Mouse (Mus musculus) midbrain, embryonic 11.5 days (tissue): ENCODE results near the gene Cops7b. TPM values are rescaled to one million over a fixed set of nuclear protein-coding genes. Genes with fewer than 3 reads are reported as not detected.

ENCODE experiments used
- ATAC-seq: fragments of 200-750 bp; cut with Nextera tagmentation; 2 replicates; pipeline ENCODE4 v1.8.0; 2017; ENCODE audit warnings: moderate TSS enrichment, moderate library complexity; ENCODE audit not compliant: low FRiP score
- DNase-seq: peaks from one replicate; pipeline ENCODE4 v3.0.0; 2015; ENCODE audit warnings: low spot score; ENCODE audit errors: missing footprints
- H3K27ac ChIP-seq: fragments of 300-500 bp; sonication (generic); 2 replicates; pipeline ENCODE4 v1.5.1; 2014; ENCODE audit warnings: low read depth, low read length
- H3K27me3 ChIP-seq: fragments of 300-500 bp; sonication (generic); 2 replicates; pipeline ENCODE4 v1.6.1; 2014; ENCODE audit warnings: mild to moderate bottlenecking, low read length, moderate library complexity, mixed read lengths; ENCODE audit not compliant: control insufficient read depth, insufficient read depth
- H3K36me3 ChIP-seq: fragments of 300-500 bp; sonication (generic); 2 replicates; pipeline ENCODE4 v1.6.1; 2014; ENCODE audit warnings: mild to moderate bottlenecking, low read length, moderate library complexity, mixed read lengths; ENCODE audit not compliant: control insufficient read depth, insufficient read depth
- H3K4me1 ChIP-seq: fragments of 300-500 bp; sonication (generic); 2 replicates; pipeline ENCODE4 v1.6.1; 2014; ENCODE audit warnings: low read length; ENCODE audit not compliant: control insufficient read depth, insufficient read depth
- H3K4me2 ChIP-seq: fragments of 300-500 bp; sonication (generic); 2 replicates; pipeline ENCODE4 v1.6.1; 2014; ENCODE audit warnings: mild to moderate bottlenecking, moderate library complexity
- H3K4me3 ChIP-seq: fragments of 300-500 bp; sonication (generic); 2 replicates; pipeline ENCODE4 v1.5.1; 2014; ENCODE audit warnings: low read depth, low read length
- H3K9ac ChIP-seq: fragments of 300-500 bp; sonication (generic); 2 replicates; pipeline ENCODE4 v1.6.1; 2014; ENCODE audit warnings: low read length
- H3K9me3 ChIP-seq: fragments of 300-500 bp; sonication (generic); 2 replicates; pipeline ENCODE4 v1.6.1; 2016; ENCODE audit warnings: low read length; ENCODE audit not compliant: control insufficient read depth
- WGBS: fragments of 180-500 bp; shearing (Covaris S2); extraction: QIAGEN DNeasy Blood & Tissue Kit; methylation state at CpG from one replicate; pipeline ENCODE4 v1.1.7; 2014; 5-methylcytosine and 5-hydroxymethylcytosine counted together
- polyA plus RNA-seq: library from polyadenylated mRNA; unstranded; fragments of >200 nt; fragmentation: Nextera tagmentation; extraction: Ambion mirVana; gene quantifications from 2 replicates; pipeline ENCODE4 v1.2.1, GENCODE M21; 2014

Cops7b gene
- polyA plus RNA-seq, 1 experiment from 2014 or later: 54.1 TPM

DNA sequence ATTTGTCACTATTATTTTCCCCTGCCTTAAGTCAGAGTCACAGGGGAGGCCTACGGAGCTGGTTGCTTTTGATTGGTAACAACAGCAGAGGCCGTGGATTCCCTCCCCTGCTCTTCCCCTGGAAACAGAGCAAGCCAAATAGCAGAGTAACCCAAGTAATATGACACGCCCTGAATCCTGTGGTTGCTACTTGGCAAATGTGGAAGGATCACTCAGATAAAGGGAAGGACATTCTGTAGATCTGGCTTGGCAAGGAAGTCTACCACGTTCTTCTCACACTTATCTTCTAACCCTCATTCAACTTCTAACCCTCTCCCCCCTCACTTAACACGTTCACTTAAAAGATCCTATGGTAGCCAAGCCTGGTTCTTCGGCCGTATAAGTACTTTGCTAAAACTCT is 24.8 kb upstream of the Cops7b start:
- no peak overlapping the region for H3K27ac ChIP-seq
- H3K9ac ChIP-seq: no peak overlapping the region
- no peak overlapping the region for H3K4me3 ChIP-seq
- no peaks in the 10 kb centered on the region for H3K4me1 ChIP-seq
- no peaks in the 10 kb centered on the region for H3K36me3 ChIP-seq
- no peak overlapping the region for H3K4me2 ChIP-seq
- DNase-seq: no peak
- ATAC-seq: no peak
- 87% methylated on average over 7 of the region's 7 CpGs for WGBS
- H3K9me3 ChIP-seq: no peaks in the 10 kb centered on the region
- no peaks in the 10 kb centered on the region for H3K27me3 ChIP-seq

DNA sequence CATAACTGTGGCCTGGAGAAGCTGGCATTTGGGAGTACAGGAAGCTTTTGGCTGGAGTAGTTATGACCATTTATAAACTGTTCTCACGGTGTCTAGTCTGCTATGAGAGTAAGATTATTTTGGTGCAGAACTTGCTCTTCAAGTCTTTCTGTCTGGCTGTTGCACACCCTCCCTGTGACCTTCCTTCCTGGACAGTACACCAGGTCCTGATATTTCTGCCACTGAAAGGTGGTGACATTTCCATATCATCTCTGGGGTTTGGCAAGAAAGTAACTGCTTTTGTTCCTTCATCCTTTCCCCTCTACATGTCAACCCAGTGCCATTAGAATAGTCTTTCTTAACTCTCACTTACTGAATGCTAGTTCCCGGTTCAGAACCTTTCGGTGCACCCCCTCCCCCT is 23.5 kb upstream of the Cops7b start:
- ATAC-seq (no peak), DNase-seq (no peak)
- Histone ChIP-seq H3K9ac (no peak overlapping the region; the same call in 1 of the 2 replicates), H3K36me3 (no peaks in the 10 kb centered on the region), H3K27ac (no peak overlapping the region), H3K4me2 (no peak overlapping the region), H3K27me3 (no peaks in the 10 kb centered on the region), H3K9me3 (no peaks in the 10 kb centered on the region), H3K4me1 (no peaks in the 10 kb centered on the region), H3K4me3 (no peak overlapping the region)
- 93% methylated on average over 3 of the region's 3 CpGs for WGBS

- H3K9ac ChIP-seq: no peak overlapping the region
- 95% methylated on average over 2 of the region's 2 CpGs for WGBS
- ATAC-seq: no peak
- DNase-seq: no peak
- H3K4me2 ChIP-seq: no peak overlapping the region
- no peak overlapping the region for H3K4me3 ChIP-seq
- no peaks in the 10 kb centered on the region for H3K36me3 ChIP-seq
- H3K9me3 ChIP-seq: no peaks in the 10 kb centered on the region
- no peak overlapping the region for H3K27ac ChIP-seq
- H3K4me1 ChIP-seq: no peaks in the 10 kb centered on the region
- no peaks in the 10 kb centered on the region for H3K27me3 ChIP-seq
Measured at GRCm38 (mm10) chr1:86562663-86563062, 20.0 kb upstream of the Cops7b start.

DNA sequence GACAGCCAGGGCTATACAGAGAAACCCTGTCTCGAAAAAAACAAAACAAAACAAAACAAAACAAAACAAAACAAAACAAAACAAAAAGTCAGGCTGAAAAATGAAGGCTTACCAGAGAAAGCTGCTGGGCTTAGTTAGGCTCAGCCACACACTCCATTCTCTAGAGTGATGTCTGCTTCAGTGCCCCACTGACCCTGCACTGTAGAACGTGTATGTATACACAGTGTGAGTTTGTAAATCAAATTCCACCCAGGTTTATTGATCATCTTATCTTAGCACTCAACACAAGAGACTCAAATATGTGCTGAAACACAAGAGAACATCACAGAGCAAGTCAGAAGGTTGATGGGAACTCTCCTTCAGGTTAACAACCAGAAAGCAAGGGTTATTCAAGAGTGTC is 14.3 kb upstream of the Cops7b start:
- DNase-seq (peak; percentile 41), ATAC-seq (no peak)
- Histone ChIP-seq H3K4me1 (no peaks in the 10 kb centered on the region), H3K4me2 (no peak overlapping the region), H3K4me3 (no peak overlapping the region), H3K27ac (no peak overlapping the region), H3K9me3 (no peaks in the 10 kb centered on the region), H3K27me3 (no peaks in the 10 kb centered on the region), H3K9ac (no peak overlapping the region), H3K36me3 (no peaks in the 10 kb centered on the region)
- WGBS: 88% methylated on average over 2 of the region's 2 CpGs

DNA sequence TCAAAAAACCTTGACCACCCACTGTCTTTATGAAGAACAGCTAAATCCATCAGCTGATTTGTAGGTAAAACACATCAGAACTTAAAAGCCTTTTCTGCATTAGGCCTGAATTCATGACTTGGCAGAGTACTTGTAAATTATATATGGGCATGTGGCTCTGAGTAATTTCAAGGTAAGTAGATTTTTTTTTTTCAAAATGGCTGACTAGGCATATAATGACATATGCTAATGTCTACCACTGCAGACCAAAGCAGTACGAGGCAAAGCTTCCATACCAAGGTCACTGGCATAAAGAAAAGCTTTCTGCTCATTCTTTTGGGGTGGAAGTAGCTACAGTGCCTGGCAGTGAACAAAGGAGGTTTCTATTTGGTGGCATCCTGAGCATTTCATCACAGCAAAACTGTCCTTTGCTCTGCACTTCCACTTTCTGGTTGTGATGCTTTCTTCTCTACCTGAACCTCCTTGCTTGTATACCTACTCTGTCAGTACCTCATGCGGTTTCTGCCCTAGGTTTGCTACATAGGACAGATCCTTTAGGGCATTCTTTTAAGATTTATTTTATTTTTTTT is 13.3 kb upstream of the Cops7b start:
- Histone ChIP-seq H3K27ac (no peak overlapping the region), H3K9ac (no peak overlapping the region), H3K4me3 (no peak overlapping the region), H3K27me3 (no peaks in the 10 kb centered on the region), H3K4me1 (no peaks in the 10 kb centered on the region), H3K4me2 (no peak overlapping the region), H3K36me3 (no peaks in the 10 kb centered on the region), H3K9me3 (no peaks in the 10 kb centered on the region)
- WGBS: 94% methylated on average over 2 of the region's 2 CpGs
- DNase-seq: no peak
- ATAC-seq: no peak

DNA sequence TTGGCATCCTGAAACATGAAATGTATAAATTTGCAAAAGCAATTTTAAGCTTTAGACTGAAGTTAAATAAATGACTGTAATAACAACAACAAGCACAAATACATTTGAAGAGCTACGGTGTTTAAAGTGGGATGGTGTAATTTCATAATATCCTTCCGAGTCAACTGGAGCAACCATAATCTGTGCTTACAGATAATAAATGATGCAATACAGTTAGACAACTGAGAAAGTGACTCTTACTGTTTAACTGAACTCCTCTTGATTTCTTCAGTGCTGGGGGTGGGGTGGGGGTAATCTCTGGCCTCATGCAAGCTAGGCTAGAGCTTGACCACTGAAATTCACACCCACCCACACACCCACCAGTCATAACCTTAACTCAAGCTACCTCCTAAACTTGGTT is 11.3 kb upstream of the Cops7b start:
- Histone ChIP-seq H3K4me1 (no peaks in the 10 kb centered on the region), H3K9me3 (no peaks in the 10 kb centered on the region), H3K36me3 (no peaks in the 10 kb centered on the region), H3K9ac (no peak overlapping the region), H3K4me3 (no peak overlapping the region), H3K27me3 (no peaks in the 10 kb centered on the region), H3K4me2 (no peak overlapping the region), H3K27ac (no peak overlapping the region)
- DNase-seq: no peak
- WGBS: 100% methylated on average over 2 of the region's 2 CpGs
- no peak for ATAC-seq

GRCm38 (mm10) chr1:86571941-86572340 is 10.8 kb upstream of the Cops7b start:
- Histone ChIP-seq H3K4me3 (no peak overlapping the region), H3K4me1 (no peaks in the 10 kb centered on the region), H3K36me3 (no peaks in the 10 kb centered on the region), H3K9ac (no peak overlapping the region), H3K27ac (no peak overlapping the region), H3K4me2 (no peak overlapping the region), H3K9me3 (no peaks in the 10 kb centered on the region), H3K27me3 (no peaks in the 10 kb centered on the region)
- 90% methylated on average over 4 of the region's 4 CpGs for WGBS
- ATAC-seq (no peak), DNase-seq (no peak)

- peaks cover 5% of the 10 kb centered on the region for H3K4me1 ChIP-seq
- H3K36me3 ChIP-seq: no peaks in the 10 kb centered on the region
- ATAC-seq (no peak), DNase-seq (no peak)
- H3K27me3 ChIP-seq: no peaks in the 10 kb centered on the region
- H3K9ac ChIP-seq: no peak overlapping the region
- H3K4me2 ChIP-seq: no peak overlapping the region
- H3K9me3 ChIP-seq: no peaks in the 10 kb centered on the region
- H3K27ac ChIP-seq: no peak overlapping the region
- no peak overlapping the region for H3K4me3 ChIP-seq
- WGBS: 85% methylated on average over 6 of the region's 6 CpGs
Measured at GRCm38 (mm10) chr1:86580426-86580825, 2.3 kb upstream of the Cops7b start.

DNA sequence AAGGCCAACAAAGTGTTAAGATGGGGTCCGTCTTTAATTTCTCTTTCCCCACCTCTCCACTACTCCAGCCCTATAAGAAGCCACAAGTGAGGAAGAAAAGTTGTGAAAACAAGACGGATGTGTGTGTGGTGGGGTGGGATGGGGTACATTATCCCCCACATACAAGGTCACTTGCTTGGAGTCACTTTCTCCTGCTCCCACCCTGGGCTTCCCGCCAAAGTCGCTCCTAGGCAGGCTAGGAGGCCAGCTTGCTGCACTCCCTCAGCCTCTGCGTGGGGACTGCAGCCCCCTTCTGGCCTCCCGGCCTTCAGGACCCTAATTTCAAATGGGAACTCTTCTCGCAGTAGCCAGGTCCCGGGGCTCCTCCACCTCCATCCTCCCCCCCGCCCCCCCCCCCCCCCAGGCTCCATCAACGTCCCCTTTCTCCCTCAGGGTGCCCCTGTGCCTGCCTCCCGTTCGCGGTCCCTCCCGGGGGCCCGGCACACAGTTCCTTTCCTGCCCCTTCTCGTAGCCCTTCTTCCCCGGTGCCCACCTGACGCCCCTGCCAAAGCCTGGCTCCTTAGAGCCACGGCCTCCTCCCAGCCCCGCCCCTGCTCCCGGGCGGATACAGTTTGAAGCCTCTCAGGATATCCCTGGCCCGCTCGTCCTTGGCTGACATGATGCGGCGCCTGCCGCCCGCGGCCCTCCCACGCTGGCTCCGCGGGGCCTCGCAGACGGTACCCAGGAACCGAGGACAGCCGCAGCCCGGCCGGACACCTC is 833 bp upstream of the Cops7b start:
- Histone ChIP-seq H3K27me3 (no peaks in the 10 kb centered on the region), H3K9ac (peak overlapping the region; percentile 79), H3K4me2 (peak overlapping the region; percentile 75), H3K4me1 (peaks cover 5% of the 10 kb centered on the region), H3K4me3 (peak overlapping the region; percentile 89), H3K36me3 (no peaks in the 10 kb centered on the region), H3K9me3 (no peaks in the 10 kb centered on the region), H3K27ac (peak overlapping the region; percentile 25)
- DNase-seq: peak; percentile 83
- WGBS: 3% methylated on average over 32 of the region's 38 CpGs
- ATAC-seq: peak; percentile 83
